Mouse (Mus musculus) spleen, postnatal 36 days (tissue): Measurements from ENCODE around the gene Celsr3.

Source experiments
- DNase-seq, 2 experiments: peaks; one replicate each; pipeline ENCODE4 v3.0.0; 2022; ENCODE audit warnings: low spot score in 2 of 2, mixed read lengths in 1 of 2

Celsr3 gene

GRCm38 (mm10) chr9:108854241-108854696, 28.1 kb downstream of the Celsr3 start:
- DNase-seq: peak; percentile 85 to 87

- no peak for DNase-seq
These were observed 29.2 kb downstream of the Celsr3 start for GRCm38 (mm10) chr9:108855335-108855734.

- no peak for DNase-seq
These were observed 32.8 kb downstream of the Celsr3 start for GRCm38 (mm10) chr9:108858792-108859527.
